Mouse (Mus musculus) midbrain, embryonic 13.5 days (tissue): ENCODE results near the gene Snd1. TPM values are rescaled to one million over a fixed set of nuclear protein-coding genes. Genes with fewer than 3 reads are reported as not detected.

Experiments
- ATAC-seq: fragments of 200-750 bp; cut with Nextera tagmentation; 2 replicates; pipeline ENCODE4 v1.8.0; 2017; ENCODE audit warnings: mild to moderate bottlenecking, moderate TSS enrichment, moderate library complexity
- H3K27ac ChIP-seq: fragments of 300-500 bp; sonication (generic); 2 replicates; pipeline ENCODE4 v1.5.1; 2015; ENCODE audit warnings: inconsistent platforms, mild to moderate bottlenecking, moderate library complexity
- H3K27me3 ChIP-seq: fragments of 300-500 bp; sonication (generic); 2 replicates; pipeline ENCODE4 v1.6.1; 2015; ENCODE audit warnings: mild to moderate bottlenecking, inconsistent platforms
- H3K36me3 ChIP-seq: fragments of 300-500 bp; sonication (generic); 2 replicates; pipeline ENCODE4 v1.6.1; 2015; ENCODE audit warnings: mild to moderate bottlenecking, inconsistent platforms
- H3K4me1 ChIP-seq: fragments of 300-500 bp; sonication (generic); replicated peaks from 2 replicates; pipeline ENCODE4 v1.6.1; 2015; ENCODE audit warnings: inconsistent platforms
- H3K4me2 ChIP-seq: fragments of 300-500 bp; sonication (generic); replicated peaks from 2 replicates; pipeline ENCODE4 v1.6.1; 2015; ENCODE audit warnings: moderate library complexity, mild to moderate bottlenecking, inconsistent platforms
- H3K4me3 ChIP-seq: fragments of 300-500 bp; sonication (generic); replicated peaks from 2 replicates; pipeline ENCODE4 v1.5.1; 2015; ENCODE audit warnings: mild to moderate bottlenecking, inconsistent platforms
- H3K9ac ChIP-seq: fragments of 300-500 bp; sonication (generic); replicated peaks from 2 replicates; pipeline ENCODE4 v1.6.1; 2015; ENCODE audit warnings: mild to moderate bottlenecking, inconsistent platforms
- H3K9me3 ChIP-seq: fragments of 300-500 bp; sonication (generic); 2 replicates; pipeline ENCODE4 v1.6.1; 2016; ENCODE audit warnings: mild to moderate bottlenecking, inconsistent platforms
- WGBS: fragments of 180-500 bp; shearing (Covaris S2); methylation state at CpG from one replicate; pipeline ENCODE4 v1.1.7; 2015; 5-methylcytosine and 5-hydroxymethylcytosine counted together
- polyA plus RNA-seq: library from polyadenylated mRNA; unstranded; fragments of >200 nt; fragmentation: Nextera tagmentation; extraction: Ambion mirVana; gene quantifications from 2 replicates; pipeline ENCODE4 v1.2.1, GENCODE M21; 2015

Snd1 gene
- polyA plus RNA-seq, 1 experiment from 2014 or later, result 86.5 TPM

DNA sequence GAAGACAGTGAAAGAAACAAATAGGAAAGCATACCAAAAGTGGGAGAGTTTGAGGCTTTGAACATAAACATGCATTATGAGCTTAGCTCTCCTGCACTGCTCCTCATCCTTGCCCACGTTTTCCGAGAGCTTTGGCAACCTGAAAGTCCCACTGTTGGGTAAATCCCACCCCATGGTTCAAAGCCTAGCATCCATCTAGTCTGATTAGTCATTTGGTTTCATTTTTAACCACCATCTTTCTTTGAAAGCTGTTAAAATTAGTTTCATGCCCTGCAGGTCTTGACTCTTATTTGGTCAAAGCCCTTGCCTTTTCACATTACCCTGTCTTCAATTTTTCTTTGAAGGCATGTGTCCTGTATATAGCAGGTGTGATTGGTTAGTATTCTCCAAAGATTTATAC lies 108.5 kb downstream of the Snd1 start:
- Histone ChIP-seq H3K27me3 (no peaks in the 10 kb centered on the region), H3K4me3 (no peak overlapping the region), H3K27ac (no peak overlapping the region), H3K36me3 (no peaks in the 10 kb centered on the region), H3K9ac (no peak overlapping the region), H3K9me3 (no peaks in the 10 kb centered on the region), H3K4me1 (no peaks in the 10 kb centered on the region), H3K4me2 (no peak overlapping the region)
- no peak for ATAC-seq
- 85% methylated on average over 2 of the region's 2 CpGs for WGBS

DNA sequence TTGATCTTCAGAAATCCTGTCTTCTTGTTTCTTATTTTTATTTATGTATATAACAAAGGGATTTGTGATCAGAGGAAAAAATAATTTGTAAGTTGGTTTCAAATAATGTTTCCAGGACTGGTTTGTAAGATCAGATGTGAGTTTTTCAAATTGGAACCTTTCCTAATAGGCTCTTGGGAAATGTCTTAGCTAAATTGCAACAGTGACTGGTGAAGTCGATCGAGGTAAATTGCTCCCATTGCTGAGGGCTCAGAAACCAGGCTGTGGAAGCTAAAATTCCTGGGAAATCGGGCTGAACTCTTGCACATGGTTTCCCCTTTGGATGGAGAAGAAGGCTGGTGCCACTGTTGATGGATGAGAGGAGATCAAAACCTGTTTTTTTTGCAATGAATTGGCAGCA lies 111.9 kb downstream of the Snd1 start:
- no peak overlapping the region for H3K27ac ChIP-seq
- H3K4me2 ChIP-seq, result no peak overlapping the region
- no peak overlapping the region for H3K9ac ChIP-seq
- no peaks in the 10 kb centered on the region for H3K27me3 ChIP-seq
- no peak overlapping the region for H3K4me3 ChIP-seq
- 88% methylated on average over 3 of the region's 3 CpGs for WGBS
- H3K9me3 ChIP-seq, result no peaks in the 10 kb centered on the region
- no peak for ATAC-seq
- H3K4me1 ChIP-seq, result peaks cover 15% of the 10 kb centered on the region
- no peaks in the 10 kb centered on the region for H3K36me3 ChIP-seq

DNA sequence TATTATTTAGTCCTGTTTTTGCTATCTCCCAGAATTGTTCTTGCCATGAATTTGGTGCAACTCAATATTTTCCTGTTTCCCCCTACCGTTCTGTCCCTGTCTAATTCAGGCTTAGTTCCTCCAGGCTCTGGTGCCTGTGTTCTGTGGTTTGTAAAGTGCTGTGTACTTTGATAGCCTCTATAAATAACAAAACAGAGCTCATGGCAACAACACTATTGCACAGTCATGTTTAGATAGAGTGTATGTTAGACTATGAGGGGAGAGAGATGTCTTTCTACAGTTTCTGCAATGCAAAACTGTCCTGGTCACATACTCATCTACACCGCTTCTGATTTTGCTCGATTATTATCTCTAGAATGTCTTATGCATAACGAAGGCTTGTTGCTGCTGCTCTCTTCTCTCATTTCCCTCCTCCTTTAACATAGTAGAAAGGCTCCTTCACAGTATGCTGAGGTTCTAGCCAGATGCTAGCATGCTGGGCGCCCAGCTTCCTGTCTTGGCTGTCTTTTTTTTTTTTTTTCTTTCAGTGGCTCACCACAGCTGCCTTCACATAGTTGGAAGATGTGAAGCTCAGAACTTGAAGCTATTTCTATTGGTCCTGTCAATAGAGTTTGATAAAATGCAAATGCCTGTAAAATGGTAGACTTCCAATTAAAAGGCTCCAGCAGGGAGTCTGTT lies 113.7 kb downstream of the Snd1 start:
- Histone ChIP-seq H3K9me3 (no peaks in the 10 kb centered on the region), H3K36me3 (no peaks in the 10 kb centered on the region), H3K27ac (no peak overlapping the region), H3K9ac (no peak overlapping the region), H3K4me1 (peaks cover 17% of the 10 kb centered on the region), H3K4me3 (no peak overlapping the region), H3K4me2 (no peak overlapping the region), H3K27me3 (no peaks in the 10 kb centered on the region)
- no peak for ATAC-seq
- 91% methylated on average over 5 of the region's 5 CpGs for WGBS

DNA sequence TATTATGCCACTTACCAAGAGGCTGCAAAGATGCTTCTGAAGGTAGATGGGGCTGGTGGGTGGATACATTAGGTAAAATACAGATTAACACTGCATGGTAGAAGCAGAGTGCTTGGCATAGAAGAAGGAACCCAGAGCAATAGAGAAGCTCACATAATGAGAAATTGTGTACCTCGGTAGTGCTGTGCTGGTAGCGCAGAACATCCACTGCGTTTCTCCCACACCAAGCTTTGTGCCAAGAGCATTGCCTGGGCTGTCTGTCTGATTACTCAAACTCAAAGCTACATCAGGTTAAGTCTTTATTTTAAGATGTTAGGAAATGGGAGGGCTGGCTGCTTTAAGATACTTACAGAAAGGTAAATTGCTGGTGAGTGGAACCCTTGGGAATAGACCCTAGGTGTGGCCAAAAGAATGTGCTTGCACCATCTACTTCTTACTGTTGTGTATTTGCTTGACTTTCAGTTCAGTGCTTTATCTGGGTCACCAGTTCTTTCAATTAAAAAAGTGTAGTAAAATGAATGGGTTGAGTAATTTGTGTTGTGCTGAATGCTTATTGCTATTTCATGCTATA lies 117.5 kb downstream of the Snd1 start:
- ATAC-seq, result no peak
- 98% methylated on average over 3 of the region's 3 CpGs for WGBS
- H3K9me3 ChIP-seq, result no peaks in the 10 kb centered on the region
- no peak overlapping the region for H3K27ac ChIP-seq
- peaks cover 19% of the 10 kb centered on the region for H3K4me1 ChIP-seq
- H3K4me3 ChIP-seq, result no peak overlapping the region
- no peak overlapping the region for H3K9ac ChIP-seq
- H3K27me3 ChIP-seq, result no peaks in the 10 kb centered on the region
- no peaks in the 10 kb centered on the region for H3K36me3 ChIP-seq
- no peak overlapping the region for H3K4me2 ChIP-seq

DNA sequence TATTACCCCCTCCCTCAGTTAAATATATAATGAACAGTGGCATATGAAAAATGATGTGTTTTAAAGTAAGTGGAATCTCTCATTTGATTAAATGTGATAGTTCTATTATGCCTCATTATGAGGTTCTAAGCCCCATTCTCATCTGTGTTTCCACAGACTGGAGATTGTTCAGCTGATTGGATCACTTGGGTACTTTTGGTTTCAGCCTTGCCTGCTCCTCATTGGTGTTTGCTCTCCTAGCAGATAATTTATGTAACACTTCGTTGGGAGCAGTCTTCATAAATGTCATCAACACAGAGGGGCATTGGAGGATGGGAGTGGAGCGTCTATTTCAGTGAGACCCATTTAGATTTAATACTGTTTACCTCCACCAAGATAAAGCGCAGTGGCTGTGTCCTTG lies 118.8 kb downstream of the Snd1 start:
- no peak for ATAC-seq
- H3K4me1 ChIP-seq, result peaks cover 16% of the 10 kb centered on the region
- H3K9me3 ChIP-seq, result no peaks in the 10 kb centered on the region
- no peak overlapping the region for H3K4me3 ChIP-seq
- no peak overlapping the region for H3K9ac ChIP-seq
- H3K27me3 ChIP-seq, result no peaks in the 10 kb centered on the region
- H3K4me2 ChIP-seq, result no peak overlapping the region
- 85% methylated on average over 3 of the region's 3 CpGs for WGBS
- H3K27ac ChIP-seq, result no peak overlapping the region
- no peaks in the 10 kb centered on the region for H3K36me3 ChIP-seq

DNA sequence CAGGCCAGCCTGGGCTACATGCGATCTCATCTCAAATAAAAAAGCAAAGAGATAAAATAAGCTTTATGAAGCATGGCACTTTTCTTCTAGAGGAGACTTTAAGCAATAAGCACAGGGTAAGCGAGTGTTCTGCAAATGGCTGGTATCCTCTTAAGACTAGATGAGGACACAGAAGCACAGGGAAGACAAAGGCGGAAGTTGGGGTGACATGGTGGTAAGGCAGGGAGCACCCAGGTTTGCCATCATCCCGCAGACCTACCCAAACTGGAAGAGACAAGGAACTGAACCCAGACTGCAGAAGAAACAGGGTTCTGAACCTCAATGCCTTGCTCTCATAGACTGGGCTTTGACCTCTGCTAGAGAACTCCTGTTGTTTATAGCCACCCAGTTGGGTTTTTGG lies 119.8 kb downstream of the Snd1 start:
- H3K27ac ChIP-seq, result no peak overlapping the region
- no peaks in the 10 kb centered on the region for H3K9me3 ChIP-seq
- H3K4me2 ChIP-seq, result no peak overlapping the region
- no peak overlapping the region for H3K4me3 ChIP-seq
- ATAC-seq, result no peak
- 96% methylated on average over 4 of the region's 4 CpGs for WGBS
- H3K4me1 ChIP-seq, result peaks cover 9% of the 10 kb centered on the region
- H3K36me3 ChIP-seq, result no peaks in the 10 kb centered on the region
- H3K9ac ChIP-seq, result no peak overlapping the region
- no peaks in the 10 kb centered on the region for H3K27me3 ChIP-seq

DNA sequence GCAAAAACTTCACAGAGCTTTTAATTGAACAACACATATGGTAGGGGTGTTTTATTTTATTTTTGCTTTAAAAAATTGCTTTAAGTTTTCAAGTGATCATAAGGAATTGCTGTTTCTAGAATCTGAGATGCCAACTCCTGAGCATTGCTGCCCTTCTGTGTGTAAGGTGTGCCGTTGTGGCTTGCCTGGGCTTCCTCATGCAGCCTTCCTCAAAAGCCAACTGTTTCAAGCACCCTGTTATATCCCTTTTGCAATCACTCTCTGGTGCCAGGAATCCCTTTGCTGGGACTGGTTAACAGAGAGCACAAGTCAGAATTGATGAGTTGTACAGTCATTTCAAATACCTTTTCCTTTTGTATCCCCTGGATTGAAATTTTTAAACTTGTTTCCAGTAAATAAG lies 120.3 kb downstream of the Snd1 start:
- Histone ChIP-seq H3K36me3 (no peaks in the 10 kb centered on the region), H3K27ac (no peak overlapping the region), H3K9me3 (no peaks in the 10 kb centered on the region), H3K4me2 (no peak overlapping the region), H3K9ac (no peak overlapping the region), H3K27me3 (no peaks in the 10 kb centered on the region), H3K4me1 (peaks cover 12% of the 10 kb centered on the region), H3K4me3 (no peak overlapping the region)
- ATAC-seq, result no peak
- WGBS, result 92% methylated on average over 1 of the region's 1 CpGs

DNA sequence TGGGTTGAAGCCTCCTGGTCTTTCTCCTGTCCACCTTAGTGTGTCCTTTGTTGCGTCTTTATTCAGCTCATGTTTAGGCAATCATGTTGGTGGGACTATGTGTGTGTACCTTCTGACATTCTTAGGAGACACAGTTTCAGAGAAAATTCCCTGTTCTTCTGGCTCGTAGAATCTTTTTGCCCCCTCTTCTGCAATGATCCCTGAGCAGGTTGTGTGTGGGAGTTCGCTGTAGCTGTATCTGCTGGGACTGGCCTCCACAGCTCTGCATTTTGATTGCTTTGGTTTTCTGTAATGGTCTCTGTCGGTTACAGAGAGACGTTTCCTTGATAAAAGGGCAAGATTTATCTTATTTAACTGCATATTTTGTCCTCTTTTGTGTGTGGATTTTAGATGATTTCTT lies 122.3 kb downstream of the Snd1 start:
- Histone ChIP-seq H3K4me2 (no peak overlapping the region), H3K4me1 (0 out of 2 replicates have a peak, but pooled peaks cover 7% of the 10 kb centered on the region), H3K4me3 (no peak overlapping the region), H3K9me3 (no peaks in the 10 kb centered on the region), H3K9ac (no peak overlapping the region), H3K27ac (no peak overlapping the region), H3K27me3 (no peaks in the 10 kb centered on the region), H3K36me3 (no peaks in the 10 kb centered on the region)
- WGBS, result 82% methylated on average over 5 of the region's 5 CpGs
- no peak for ATAC-seq

DNA sequence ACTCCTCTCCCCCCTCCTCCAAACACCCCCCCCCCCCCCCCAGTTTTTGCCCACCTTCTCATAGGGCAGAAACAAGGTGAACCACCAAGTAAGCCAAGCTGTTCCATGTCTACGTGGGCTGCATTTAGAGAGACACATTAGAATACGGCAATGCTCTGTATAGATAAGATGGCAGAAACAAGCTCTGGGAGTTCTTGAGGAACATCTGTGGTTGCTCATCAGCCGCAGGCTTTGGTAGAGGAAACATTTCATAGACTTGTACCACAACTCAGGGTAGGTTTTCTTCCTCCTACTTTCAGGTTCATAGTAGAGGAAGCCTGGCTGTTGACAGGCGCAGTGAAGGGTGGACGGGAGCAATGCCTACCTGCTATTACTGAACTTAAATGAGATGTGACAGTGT lies 124.2 kb downstream of the Snd1 start:
- ATAC-seq, result no peak
- 94% methylated on average over 5 of the region's 5 CpGs for WGBS

DNA sequence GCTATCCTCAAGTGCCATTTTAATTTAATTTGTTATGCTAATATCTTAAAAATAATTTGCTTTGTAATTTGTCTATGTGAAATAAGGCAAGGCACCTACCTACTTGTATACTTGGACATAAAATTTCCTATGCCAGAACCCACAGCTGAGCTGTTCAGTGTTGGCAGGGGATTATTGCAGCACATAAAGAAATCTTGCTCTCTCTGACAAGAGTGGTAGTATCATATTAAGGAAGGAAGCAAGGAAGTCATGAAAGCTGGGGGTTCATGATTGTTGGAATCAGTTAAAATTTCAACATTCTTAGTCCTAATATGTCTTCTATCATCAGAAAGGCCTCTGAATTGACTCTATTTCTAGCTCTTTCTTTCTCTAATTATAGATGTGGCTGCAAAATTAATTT lies 125.5 kb downstream of the Snd1 start:
- Histone ChIP-seq H3K36me3 (no peaks in the 10 kb centered on the region), H3K9me3 (no peaks in the 10 kb centered on the region), H3K27me3 (no peaks in the 10 kb centered on the region), H3K4me2 (no peak overlapping the region), H3K4me3 (no peak overlapping the region), H3K4me1 (peaks cover 18% of the 10 kb centered on the region), H3K27ac (no peak overlapping the region), H3K9ac (no peak overlapping the region)
- no peak for ATAC-seq

More for the DNA sequence above, 124.2 kb downstream of the Snd1 start:
- no peak overlapping the region for H3K4me2 ChIP-seq
- H3K4me3 ChIP-seq, result no peak overlapping the region
- peaks cover 16% of the 10 kb centered on the region for H3K4me1 ChIP-seq
- no peaks in the 10 kb centered on the region for H3K36me3 ChIP-seq
- H3K27me3 ChIP-seq, result no peaks in the 10 kb centered on the region
- no peak overlapping the region for H3K27ac ChIP-seq
- no peaks in the 10 kb centered on the region for H3K9me3 ChIP-seq
- no peak overlapping the region for H3K9ac ChIP-seq

DNA sequence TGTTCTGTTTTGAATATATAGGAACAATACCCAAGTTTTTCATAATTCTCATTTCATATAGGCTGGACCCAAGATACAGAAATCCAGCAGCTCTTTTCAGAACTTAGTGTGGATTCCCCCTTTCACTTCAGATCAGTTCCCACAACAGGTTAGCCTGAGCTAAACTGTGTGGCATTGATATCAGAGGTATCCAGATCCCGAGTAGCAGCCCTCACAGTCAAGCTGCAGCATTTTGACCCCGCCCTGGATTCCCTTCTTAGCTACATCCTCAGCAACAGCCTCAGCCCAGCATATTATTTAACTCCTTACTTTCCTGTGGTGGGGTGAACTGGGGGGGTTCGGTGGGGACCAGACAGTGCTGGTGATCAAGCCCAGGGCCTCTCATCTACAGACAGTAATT lies 128.5 kb downstream of the Snd1 start:
- 79% methylated on average over 3 of the region's 3 CpGs for WGBS
- H3K9me3 ChIP-seq, result no peaks in the 10 kb centered on the region
- no peaks in the 10 kb centered on the region for H3K36me3 ChIP-seq
- H3K9ac ChIP-seq, result no peak overlapping the region
- no peak for ATAC-seq
- no peaks in the 10 kb centered on the region for H3K27me3 ChIP-seq
- no peak overlapping the region for H3K4me2 ChIP-seq
- H3K4me3 ChIP-seq, result no peak overlapping the region
- no peak overlapping the region for H3K27ac ChIP-seq
- peaks cover 21% of the 10 kb centered on the region for H3K4me1 ChIP-seq

DNA sequence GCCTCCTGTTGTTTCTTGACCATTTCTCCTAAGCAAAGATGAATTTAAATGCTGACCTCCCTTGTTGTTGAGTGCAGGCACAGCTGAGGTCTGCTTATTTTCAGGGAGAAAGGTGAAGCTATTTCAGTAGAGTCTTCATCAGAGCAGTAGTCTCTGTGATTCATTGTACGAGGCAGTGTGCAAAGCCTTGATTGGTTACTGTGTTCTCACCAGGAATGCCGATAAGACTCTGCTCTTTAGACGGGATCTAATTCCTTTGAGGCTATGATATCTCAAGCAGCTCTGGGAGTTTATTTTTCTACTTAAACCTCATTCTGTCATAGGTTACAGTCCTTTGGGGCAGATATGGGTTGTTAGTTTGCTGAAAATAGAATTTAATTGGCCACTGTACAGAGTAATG lies 128.9 kb downstream of the Snd1 start:
- no peak for ATAC-seq
- no peak overlapping the region for H3K27ac ChIP-seq
- 50% methylated on average over 3 of the region's 3 CpGs for WGBS

DNA sequence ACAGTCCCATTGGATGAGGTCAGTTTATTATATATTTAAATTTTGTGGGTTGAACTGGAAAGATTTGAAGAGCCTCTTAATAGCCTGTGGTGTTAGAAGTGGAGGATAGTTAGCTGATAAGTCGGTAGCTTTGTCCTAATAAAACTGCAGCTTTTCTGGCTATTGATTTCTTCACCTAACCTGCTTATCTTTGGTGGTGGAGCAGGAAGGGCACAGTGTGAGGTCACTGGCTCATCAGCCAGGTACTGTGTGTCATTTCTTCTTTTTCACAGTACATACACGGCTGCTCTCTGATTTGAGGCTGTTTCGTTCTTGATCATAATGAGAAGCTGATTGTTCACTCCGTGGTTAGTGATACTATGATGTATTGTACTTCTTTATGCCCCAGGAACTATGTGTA lies 134.4 kb downstream of the Snd1 start:
- no peak overlapping the region for H3K27ac ChIP-seq
- no peak overlapping the region for H3K9ac ChIP-seq
- no peaks in the 10 kb centered on the region for H3K36me3 ChIP-seq
- no peaks in the 10 kb centered on the region for H3K27me3 ChIP-seq
- H3K4me2 ChIP-seq, result no peak overlapping the region
- no peaks in the 10 kb centered on the region for H3K9me3 ChIP-seq
- WGBS, result 75% methylated on average over 4 of the region's 4 CpGs
- H3K4me3 ChIP-seq, result no peak overlapping the region
- peaks cover 6% of the 10 kb centered on the region; the same call in 1 of the 2 replicates for H3K4me1 ChIP-seq
- no peak for ATAC-seq

More for the DNA sequence above, 128.9 kb downstream of the Snd1 start:
- no peaks in the 10 kb centered on the region for H3K36me3 ChIP-seq
- H3K4me2 ChIP-seq, result no peak overlapping the region
- H3K9me3 ChIP-seq, result no peaks in the 10 kb centered on the region
- H3K27me3 ChIP-seq, result no peaks in the 10 kb centered on the region
- H3K4me3 ChIP-seq, result no peak overlapping the region
- peaks cover 21% of the 10 kb centered on the region for H3K4me1 ChIP-seq
- no peak overlapping the region for H3K9ac ChIP-seq
